Mouse (Mus musculus): Measurements from ENCODE around the gene Dpm1.

DNA sequence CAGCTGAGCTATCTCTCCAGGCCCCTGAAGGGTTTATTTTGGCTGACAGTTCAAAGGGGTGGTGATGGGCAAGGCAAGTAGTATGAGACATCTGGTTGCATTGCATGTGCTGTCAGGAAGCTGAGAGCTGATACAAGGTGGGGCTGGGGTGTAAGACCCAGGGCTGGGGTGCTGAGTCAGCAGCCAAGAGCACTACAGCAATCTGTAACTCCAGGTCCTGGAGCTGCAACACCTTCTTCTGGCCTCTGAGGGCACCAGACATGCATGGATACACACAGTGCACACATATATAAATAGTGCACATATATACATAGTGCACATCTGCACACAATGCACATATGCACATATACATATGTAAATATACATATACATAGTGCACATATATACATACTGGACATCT, 12.4 kb upstream of the Dpm1 start:
- TF ChIP-seq CTCF (IDR thresholded peaks at IDR 0.05; ENCODE audit: extremely low read depth, insufficient read depth, insufficient read length, insufficient replicate concordance), result no peak
- no peak for TF ChIP-seq POLR2A (IDR thresholded peaks at IDR 0.05; ENCODE audit: low read depth, low read length)
